Mouse (Mus musculus): ENCODE results near the gene Tgfbr3.

GRCm38 (mm10) chr5:107080986-107081624, 208.3 kb downstream of the Tgfbr3 start:
- TF ChIP-seq CTCF (IDR thresholded peaks at IDR 0.05) (no peak), EP300 (IDR thresholded peaks at IDR 0.05) (peak; percentile 51)
